Mouse (Mus musculus) embryonic facial prominence, embryonic 10.5 days (tissue): ENCODE data around the gene Olfr348. TPM values are rescaled to one million over a fixed set of nuclear protein-coding genes. Genes with fewer than 3 reads are reported as not detected.

Experiments used
- DNase-seq: peaks from one replicate; pipeline ENCODE4 v3.0.0-alpha.2; 2017; ENCODE audit warnings: low spot score
- H3K27ac ChIP-seq: fragments of 300-500 bp; sonication (generic); replicated peaks from 2 replicates; pipeline ENCODE4 v1.5.1; 2016; ENCODE audit warnings: mild to moderate bottlenecking
- H3K27me3 ChIP-seq: fragments of 300-500 bp; sonication (generic); replicated peaks from 2 replicates; pipeline ENCODE4 v1.6.1; 2016; ENCODE audit warnings: low read depth, mild to moderate bottlenecking; ENCODE audit not compliant: poor library complexity, severe bottlenecking
- H3K36me3 ChIP-seq: fragments of 300-500 bp; sonication (generic); replicated peaks from 2 replicates; pipeline ENCODE4 v1.6.1; 2016; ENCODE audit warnings: mild to moderate bottlenecking, moderate library complexity
- H3K4me1 ChIP-seq: fragments of 300-500 bp; sonication (generic); 2 replicates; pipeline ENCODE4 v1.6.1; 2016
- H3K4me3 ChIP-seq: fragments of 300-500 bp; sonication (generic); 2 replicates; pipeline ENCODE4 v1.5.1; 2016; ENCODE audit warnings: mild to moderate bottlenecking, moderate library complexity
- H3K9me3 ChIP-seq: fragments of 300-500 bp; sonication (generic); 2 replicates; pipeline ENCODE4 v1.6.1; 2016; ENCODE audit warnings: mild to moderate bottlenecking
- WGBS: fragments of 180-500 bp; shearing (Covaris S2); methylation state at CpG from one replicate; pipeline ENCODE4 v1.1.7; 2016; 5-methylcytosine and 5-hydroxymethylcytosine counted together
- polyA plus RNA-seq: library from polyadenylated mRNA; unstranded; fragments of >200 nt; fragmentation: Nextera tagmentation; extraction: Ambion mirVana; gene quantifications from 2 replicates; pipeline ENCODE4 v1.2.1, GENCODE M21; 2016

The Olfr348 gene
- polyA plus RNA-seq: not detected in 2 replicates

DNA sequence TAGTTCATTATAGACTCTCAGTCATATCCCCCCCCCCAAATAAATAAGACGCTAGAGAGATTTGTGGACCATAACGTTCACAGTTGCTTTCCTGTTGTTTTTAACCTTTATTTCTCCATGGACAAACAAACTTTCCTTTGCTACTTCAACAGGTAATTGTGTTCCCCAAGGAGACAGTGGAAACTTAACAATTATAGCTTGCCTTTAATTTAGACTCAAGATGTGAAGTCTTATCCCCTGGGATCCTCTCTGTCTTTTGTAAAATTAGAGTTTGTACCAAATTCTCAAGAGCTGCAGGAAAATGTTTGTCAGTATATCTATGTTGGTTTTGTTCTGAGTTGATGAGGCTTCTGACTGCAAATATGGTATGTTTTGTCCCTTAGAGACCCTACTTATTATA lies at the start of gene Olfr348:
Olfr348 (plus strand) TSS at position 301 of the 400 bp plus-strand sequence.
- no peaks in the 10 kb centered on the region for H3K27me3 ChIP-seq
- H3K9me3 ChIP-seq: peaks cover 13% of the 10 kb centered on the region
- H3K4me1 ChIP-seq: no peaks in the 10 kb centered on the region
- no peak within 1 kb of the TSS for H3K4me3 ChIP-seq
- 73% methylated on average over 2 of the region's 2 CpGs for WGBS
- H3K36me3 ChIP-seq: no peaks in the 10 kb centered on the region
- no peak for DNase-seq
- H3K27ac ChIP-seq: no peak within 1 kb of the TSS

DNA sequence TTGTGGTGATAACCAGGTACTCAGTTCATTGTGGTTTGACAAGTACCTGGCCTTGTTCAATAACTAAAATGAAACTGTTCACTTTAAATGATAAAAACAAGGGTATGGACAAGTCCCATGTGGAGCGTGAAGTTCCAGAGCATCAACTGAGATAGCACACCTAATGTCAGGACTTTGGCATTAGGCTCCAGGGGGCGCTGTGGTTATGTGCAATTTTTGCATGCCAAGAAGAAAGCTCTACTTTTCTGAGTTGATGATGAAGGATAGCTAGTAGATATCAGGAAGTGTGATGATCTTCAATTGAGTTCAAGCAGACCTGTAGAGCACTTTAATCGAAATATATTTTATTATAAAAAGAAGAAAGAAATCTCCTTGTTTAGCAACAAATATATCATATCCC lies 47.9 kb upstream of the Olfr348 start:
- no peaks in the 10 kb centered on the region for H3K36me3 ChIP-seq
- WGBS: 65% methylated on average over 3 of the region's 3 CpGs
- H3K4me1 ChIP-seq: no peaks in the 10 kb centered on the region
- peaks cover 14% of the 10 kb centered on the region; the same call in 1 of the 2 replicates for H3K9me3 ChIP-seq
- no peak overlapping the region for H3K27ac ChIP-seq
- DNase-seq: no peak
- no peaks in the 10 kb centered on the region for H3K27me3 ChIP-seq
- no peak overlapping the region for H3K4me3 ChIP-seq

DNA sequence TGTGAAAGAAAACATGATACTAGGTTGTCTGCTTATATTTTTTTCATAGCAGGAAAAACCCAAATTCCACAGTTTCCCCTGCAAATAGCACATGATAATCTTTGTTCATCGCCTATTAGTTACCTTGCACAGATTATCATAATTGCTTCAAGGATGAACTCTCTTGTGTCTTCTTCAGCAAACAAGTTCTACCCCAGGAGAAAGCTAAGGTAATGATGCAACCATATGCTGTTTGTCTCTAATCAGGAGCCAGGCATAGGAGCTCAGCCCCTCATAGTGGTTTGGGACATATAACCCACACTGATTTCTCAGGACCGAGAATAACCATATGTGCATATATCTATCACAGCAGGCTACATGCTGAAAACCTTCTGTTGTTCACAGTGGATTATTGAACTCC lies 6.2 kb downstream of the Olfr348 start, which contains the start of gene Olfr50:
Olfr50 (plus strand) TSS at position 301 of the 400 bp plus-strand sequence.
- peaks cover 31% of the 10 kb centered on the region for H3K9me3 ChIP-seq
- WGBS: 81% methylated on average over 2 of the region's 2 CpGs
- H3K27ac ChIP-seq: no peak within 1 kb of the TSS
- H3K4me1 ChIP-seq: no peaks in the 10 kb centered on the region
- H3K36me3 ChIP-seq: no peaks in the 10 kb centered on the region
- no peak within 1 kb of the TSS for H3K4me3 ChIP-seq
- no peaks in the 10 kb centered on the region for H3K27me3 ChIP-seq
- no peak for DNase-seq

DNA sequence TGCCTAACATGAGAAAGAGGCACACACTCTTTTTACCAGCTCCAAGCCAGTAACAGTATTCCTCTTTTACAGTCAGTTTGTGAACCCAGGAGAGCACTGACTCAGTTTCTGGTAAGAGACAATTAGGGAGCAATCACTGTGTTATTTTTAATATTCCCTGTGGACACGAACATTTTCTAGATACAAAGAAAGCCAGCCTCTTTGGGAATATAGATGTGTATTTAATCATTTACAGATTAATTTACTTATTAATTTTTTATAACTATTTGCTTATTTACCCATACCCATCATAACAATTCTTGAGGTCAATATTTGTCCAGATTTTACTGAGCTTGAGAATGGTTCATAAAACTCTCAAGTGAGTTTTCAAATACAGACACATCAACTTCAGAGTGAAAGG lies 32.9 kb downstream of the Olfr348 start, which contains the start of gene Olfr3:
Olfr3 (minus strand) TSS at position 101 of the 400 bp plus-strand sequence.
- Histone ChIP-seq H3K27me3 (no peaks in the 10 kb centered on the region), H3K4me3 (no peak within 1 kb of the TSS), H3K27ac (no peak within 1 kb of the TSS), H3K9me3 (peaks cover 42% of the 10 kb centered on the region), H3K36me3 (no peaks in the 10 kb centered on the region), H3K4me1 (no peaks in the 10 kb centered on the region)
- no peak for DNase-seq
- 68% methylated on average over 1 of the region's 1 CpGs for WGBS

Other genes with a start within 250 kb of the Olfr348 start
- not detected in 2 replicates for gene Olfr344, start 217.6 kb upstream of the Olfr348 start, polyA plus RNA-seq
- not detected in 2 replicates for gene Olfr345, start 144.2 kb upstream of the Olfr348 start, polyA plus RNA-seq
- gene Olfr346, start 98.5 kb upstream of the Olfr348 start, polyA plus RNA-seq: not detected in 2 replicates
- gene Olfr347, start 52.4 kb upstream of the Olfr348 start, polyA plus RNA-seq: not detected in 2 replicates
- gene Olfr50, start 6.3 kb downstream of the Olfr348 start, polyA plus RNA-seq: not detected in 2 replicates
- not detected in 2 replicates for gene Olfr3, start 32.8 kb downstream of the Olfr348 start, polyA plus RNA-seq
- gene Olfr350, start 62.0 kb downstream of the Olfr348 start, polyA plus RNA-seq: not detected in 2 replicates
- not detected in 2 replicates for gene Olfr351, start 78.4 kb downstream of the Olfr348 start, polyA plus RNA-seq
- gene Olfr352, start 84.2 kb downstream of the Olfr348 start, polyA plus RNA-seq: not detected in 2 replicates
- not detected in 2 replicates for gene Olfr353, start 108.7 kb downstream of the Olfr348 start, polyA plus RNA-seq
- gene Olfr354, start 121.4 kb downstream of the Olfr348 start, polyA plus RNA-seq: not detected in 2 replicates
- not detected in 2 replicates for gene Olfr355, start 144.6 kb downstream of the Olfr348 start, polyA plus RNA-seq
- gene Olfr356, start 152.8 kb downstream of the Olfr348 start, polyA plus RNA-seq: not detected in 2 replicates
- not detected in 2 replicates for gene Olfr357, start 209.6 kb downstream of the Olfr348 start, polyA plus RNA-seq
- gene Olfr358, start 225.1 kb downstream of the Olfr348 start, polyA plus RNA-seq: not detected in 2 replicates